Mouse (Mus musculus) forebrain, embryonic 13.5 days (tissue): ENCODE data around the gene Cyp39a1. TPM values are rescaled to one million over a fixed set of nuclear protein-coding genes. Genes with fewer than 3 reads are reported as not detected.

Experiments used
- polyA plus RNA-seq: library from polyadenylated mRNA; unstranded; fragments of >200 nt; fragmentation: Nextera tagmentation; extraction: Ambion mirVana; gene quantifications from 2 replicates; pipeline ENCODE4 v1.2.1, GENCODE M21; 2015

Gene Cyp39a1
- polyA plus RNA-seq, 1 experiment from 2014 or later, result 37.3 TPM

Other genes with a start within 250 kb of the Cyp39a1 start
- 0.05 TPM in 1 of 2 replicates, not detected in the other for gene Mep1a, start 164.6 kb upstream of the Cyp39a1 start, polyA plus RNA-seq
- 0.14 and 0.25 TPM in 2 replicates for gene Ankrd66, start 123.8 kb upstream of the Cyp39a1 start, polyA plus RNA-seq
- gene Pla2g7, start 99.3 kb upstream of the Cyp39a1 start, polyA plus RNA-seq, result 3.5 and 4.7 TPM in 2 replicates
- gene Tdrd6, start 37.1 kb upstream of the Cyp39a1 start, polyA plus RNA-seq, result 0.03 and 0.17 TPM in 2 replicates
- 102 and 107 TPM in 2 replicates for gene Slc25a27, start 211 bp upstream of the Cyp39a1 start, polyA plus RNA-seq
- 24.5 and 30.4 TPM in 2 replicates for gene Rcan2, start 133.9 kb downstream of the Cyp39a1 start, polyA plus RNA-seq